Mouse (Mus musculus): ENCODE measurements around the gene Nifk.

DNA sequence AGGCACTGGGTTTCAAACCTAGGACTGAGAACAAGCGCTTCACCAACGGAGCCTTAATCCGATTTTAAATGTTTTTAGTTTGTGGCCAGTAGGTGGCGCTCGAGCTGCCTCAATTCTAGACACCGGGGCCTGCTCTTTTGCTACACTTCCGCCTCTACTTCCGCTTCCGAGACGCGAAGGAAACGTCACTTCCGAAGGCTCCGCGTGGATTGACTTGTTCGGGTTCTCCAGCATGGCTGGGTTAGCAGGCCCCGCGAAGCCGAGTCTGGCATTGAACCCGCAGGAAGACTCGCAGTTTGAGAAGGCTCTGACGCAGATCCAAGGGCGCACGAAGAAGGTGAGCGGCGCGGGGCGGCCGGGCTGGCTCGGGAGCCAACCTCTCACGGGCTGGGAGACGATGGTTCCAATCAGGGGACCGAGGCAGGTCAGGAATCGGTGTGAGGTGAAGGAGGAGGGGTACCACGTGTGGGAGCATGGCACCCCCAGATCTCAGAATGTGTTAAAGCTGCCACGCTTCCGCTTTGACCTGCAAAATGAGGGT lies at the start of gene Nifk:
- peak; percentile 95 for TF ChIP-seq CTCF (IDR thresholded peaks at IDR 0.05; ENCODE audit: low read depth)
- TF ChIP-seq EP300 (IDR thresholded peaks at IDR 0.05; ENCODE audit: low read depth): no peak
